Mouse (Mus musculus) c-Kit-positive CD71-positive TER-119-negative erythroid progenitor cells, embryonic 14.5 days (primary cell): ENCODE measurements around the gene Ccdc59.
A peak's percentile ranks its signal among the peaks of the same experiment; 100 is the strongest.

Source experiments
- DNase-seq: peaks from one replicate; pipeline ENCODE4 v3.0.0-alpha.2; 2013; ENCODE audit warnings: low read depth

Ccdc59 gene

GRCm38 (mm10) chr10:105840928-105841888, at the start of gene Ccdc59, which contains the start of gene Mettl25:
Ccdc59 (plus strand) TSS chr10:105841067.
Mettl25 (minus strand) TSS chr10:105841380.
- peak; percentile 89 for DNase-seq

GRCm38 (mm10) chr10:105793776-105794552, 46.9 kb upstream of the Ccdc59 start:
- DNase-seq, result no peak

- no peak for DNase-seq
Observed at GRCm38 (mm10) chr10:105797250-105797924, 43.5 kb upstream of the Ccdc59 start.

GRCm38 (mm10) chr10:105801147-105801546, 39.7 kb upstream of the Ccdc59 start:
- DNase-seq, result no peak

- no peak for DNase-seq
Observed at GRCm38 (mm10) chr10:105802132-105802531, 38.7 kb upstream of the Ccdc59 start.

- DNase-seq, result no peak
Observed at GRCm38 (mm10) chr10:105803461-105803860, 37.4 kb upstream of the Ccdc59 start.

GRCm38 (mm10) chr10:105806259-105807010, 34.4 kb upstream of the Ccdc59 start:
- DNase-seq, result no peak

- peak; percentile 41 for DNase-seq
Observed at GRCm38 (mm10) chr10:105834627-105835228, 6.1 kb upstream of the Ccdc59 start.

- DNase-seq, result no peak
Observed at GRCm38 (mm10) chr10:105842574-105842973, 1.7 kb downstream of the Ccdc59 start.

- DNase-seq, result no peak
Observed at GRCm38 (mm10) chr10:105850286-105850685, 9.4 kb downstream of the Ccdc59 start.

- no peak for DNase-seq
Observed at GRCm38 (mm10) chr10:105851136-105851535, 10.3 kb downstream of the Ccdc59 start.

GRCm38 (mm10) chr10:105867312-105867711, 26.4 kb downstream of the Ccdc59 start:
- DNase-seq, result no peak
